Mouse (Mus musculus): ENCODE measurements around the gene Cyb5r3.
A peak's percentile ranks its signal among the peaks of the same experiment; 100 is the strongest.

The Cyb5r3 gene

DNA sequence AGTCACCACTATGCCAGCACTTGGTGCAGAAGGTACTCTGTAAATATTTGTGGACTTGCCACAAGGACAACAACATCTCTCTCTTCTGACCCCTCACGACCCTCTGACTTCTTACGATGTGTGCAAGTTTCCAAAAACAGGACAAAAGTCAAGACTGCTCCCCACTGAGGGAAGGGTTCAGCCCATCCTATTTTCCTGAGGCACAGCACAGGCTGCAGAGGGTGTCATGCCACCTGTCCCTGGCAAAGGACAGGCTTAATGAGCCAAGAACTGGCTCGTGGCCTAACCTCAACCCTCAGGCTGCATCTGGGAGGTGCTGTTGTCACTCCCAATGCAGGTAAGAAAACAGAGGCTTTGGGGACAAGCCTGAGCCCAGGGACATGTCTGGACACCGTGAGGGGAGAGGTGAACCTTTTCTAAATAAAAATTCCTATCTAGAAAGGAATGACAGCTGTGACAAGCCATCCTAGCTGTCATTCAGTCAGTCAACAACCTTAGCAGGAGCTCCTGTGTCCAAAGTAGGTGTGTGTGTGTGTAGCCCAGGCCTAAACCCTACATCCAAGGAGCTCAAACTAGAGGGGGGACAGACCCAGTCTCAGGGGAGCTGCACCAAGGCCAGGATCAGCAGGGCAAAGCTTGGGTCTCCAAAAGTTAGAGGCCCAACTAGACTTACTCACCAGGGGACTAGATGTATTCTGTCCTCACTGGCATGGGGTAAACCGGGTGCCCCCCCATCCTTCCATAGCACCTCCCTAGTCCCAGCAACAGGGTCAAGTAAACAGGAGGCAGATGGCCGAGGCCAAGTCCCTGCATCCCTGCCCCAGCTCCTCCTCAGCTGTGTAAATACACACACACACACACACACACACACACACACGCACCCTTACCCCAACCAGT, 3.3 kb downstream of the Cyb5r3 start:
- peak; percentile 66 to 67 for DNase-seq

- no peak for DNase-seq
These were observed 4.1 kb downstream of the Cyb5r3 start for GRCm38 (mm10) chr15:83168311-83168710.

GRCm38 (mm10) chr15:83167550-83168065, 4.8 kb downstream of the Cyb5r3 start:
- no peak for DNase-seq

GRCm38 (mm10) chr15:83167126-83167525, 5.3 kb downstream of the Cyb5r3 start:
- no peak for DNase-seq

DNA sequence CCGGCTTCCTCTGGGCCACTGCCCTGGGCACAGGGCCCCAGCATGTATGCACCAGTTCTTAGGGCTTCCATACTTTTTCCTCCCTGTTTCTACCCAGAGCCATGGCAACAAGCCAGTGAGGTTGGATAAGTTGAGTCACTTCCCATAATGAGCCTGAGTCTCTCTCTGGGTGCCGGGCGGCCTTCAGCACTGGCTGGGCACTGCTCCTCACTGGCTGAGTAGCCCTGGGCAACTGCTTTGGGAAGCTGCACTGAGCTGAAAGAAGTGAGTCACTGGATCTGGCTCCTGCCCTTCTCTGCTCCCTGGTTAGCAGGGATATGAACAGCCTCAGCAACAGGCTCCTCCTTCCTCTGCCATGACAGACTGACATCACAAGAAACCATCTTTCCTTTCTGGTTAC, 5.8 kb downstream of the Cyb5r3 start:
- DNase-seq = no peak

DNA sequence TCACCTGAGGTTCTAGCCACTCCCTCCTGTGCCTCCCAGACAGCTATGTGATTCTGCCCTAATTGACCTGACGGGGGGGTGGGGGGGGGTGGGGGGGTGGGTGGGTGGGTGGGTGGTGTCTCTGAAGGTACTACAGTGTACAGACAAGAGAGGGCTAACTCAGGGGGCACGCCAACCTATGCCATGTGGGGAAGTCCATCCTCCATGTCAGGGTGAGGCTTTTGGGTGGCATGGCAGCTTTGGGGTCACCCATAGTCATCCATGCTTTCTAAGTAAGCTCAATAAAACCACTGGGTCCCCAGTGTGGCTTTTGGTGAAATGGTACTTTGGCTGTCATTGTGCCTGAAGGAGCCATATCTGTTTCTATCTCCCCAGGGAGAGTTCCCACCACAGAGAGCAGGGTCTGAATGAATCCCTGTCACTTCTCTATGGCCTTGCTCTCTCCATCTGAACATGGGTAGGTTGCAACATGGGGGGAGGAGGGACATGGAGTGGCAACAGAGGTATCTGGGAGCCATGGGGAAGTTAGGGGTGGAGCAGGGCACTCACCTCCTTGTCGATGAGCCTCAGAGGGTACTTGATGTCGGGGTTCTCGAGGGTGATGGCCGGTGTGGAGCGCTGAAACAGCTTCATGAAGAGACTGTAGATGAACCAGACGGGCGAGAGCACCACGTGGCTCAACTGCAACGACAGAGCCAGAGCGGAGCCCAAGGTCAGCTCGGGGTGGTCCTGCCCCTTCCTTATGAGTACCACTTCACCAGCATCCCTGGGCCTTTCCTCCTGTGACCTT, 6.7 kb downstream of the Cyb5r3 start:
- DNase-seq = no peak

GRCm38 (mm10) chr15:83164971-83165471, 7.4 kb downstream of the Cyb5r3 start:
- no peak for DNase-seq

DNA sequence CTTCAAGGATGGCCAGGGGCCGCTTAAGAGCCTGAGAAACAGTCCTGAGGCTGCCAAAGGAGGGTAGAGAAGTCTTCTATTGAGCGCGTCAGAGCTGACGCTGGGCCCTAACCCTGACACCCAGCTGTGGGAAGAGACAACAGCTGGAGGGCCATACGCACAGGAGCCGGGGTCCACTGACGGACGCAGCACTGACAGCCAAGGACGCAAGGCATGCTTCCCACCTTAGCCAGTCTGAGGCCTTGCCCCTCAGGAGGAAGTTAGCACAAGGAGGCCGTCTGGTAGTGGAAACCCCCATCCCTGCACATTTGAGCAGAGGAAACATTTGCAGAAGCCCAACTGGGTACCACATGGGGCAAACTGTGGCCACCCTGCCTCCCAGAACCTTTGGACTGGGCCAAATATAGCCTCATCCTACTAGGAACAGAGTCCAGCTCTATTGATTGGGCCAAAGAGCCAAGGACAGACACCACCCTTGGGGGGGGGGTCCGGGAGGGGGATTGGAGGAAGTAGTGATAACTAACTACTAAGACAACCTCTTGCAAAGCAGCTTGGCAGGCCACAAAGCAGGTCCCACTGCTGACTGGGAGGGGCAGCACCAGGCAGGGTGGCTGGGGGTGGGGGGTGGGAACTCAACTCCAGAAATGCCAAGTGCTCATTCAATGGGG, 9.4 kb downstream of the Cyb5r3 start:
- DNase-seq = no peak

DNA sequence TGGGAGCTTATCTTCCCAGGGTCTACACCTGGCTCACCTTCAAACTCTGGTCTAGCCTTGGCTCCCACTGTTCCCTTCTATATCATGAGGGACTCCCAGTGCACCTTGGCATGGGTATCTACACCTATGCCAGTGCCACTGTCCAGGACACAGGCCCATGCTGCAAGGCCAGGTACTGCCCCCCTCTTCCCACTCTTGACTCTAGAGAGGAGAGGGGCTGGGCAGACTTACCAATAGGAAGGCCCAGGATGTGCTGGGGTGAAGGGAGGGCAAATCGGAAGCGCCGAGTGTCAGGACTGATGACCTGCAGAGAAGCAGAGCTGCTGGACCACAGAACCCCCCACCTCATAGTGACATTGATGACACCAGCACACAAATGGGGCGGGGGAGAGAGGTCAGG, 10.4 kb downstream of the Cyb5r3 start:
- DNase-seq = no peak

- DNase-seq = no peak
These were observed 11.2 kb downstream of the Cyb5r3 start for GRCm38 (mm10) chr15:83161062-83161748.

DNA sequence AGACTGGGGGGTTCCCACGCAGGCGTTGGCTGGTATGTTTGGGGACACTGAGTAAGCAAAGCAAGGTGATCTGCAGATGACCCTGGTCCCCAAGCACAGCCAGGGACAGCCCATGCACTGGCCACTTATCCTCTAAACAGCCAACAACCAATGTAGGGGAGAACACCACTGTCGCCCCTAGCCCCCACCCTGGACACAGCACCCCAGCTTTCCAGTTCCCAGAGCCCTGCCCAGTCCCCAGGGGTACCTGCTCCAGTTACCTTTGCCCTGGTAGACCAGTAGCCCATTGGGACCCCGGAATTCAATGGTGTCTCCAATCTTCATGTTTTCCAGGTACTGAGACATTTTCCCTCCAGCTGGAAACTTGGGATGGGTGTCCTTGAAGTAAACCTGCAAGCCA, 11.8 kb downstream of the Cyb5r3 start:
- DNase-seq = no peak

DNA sequence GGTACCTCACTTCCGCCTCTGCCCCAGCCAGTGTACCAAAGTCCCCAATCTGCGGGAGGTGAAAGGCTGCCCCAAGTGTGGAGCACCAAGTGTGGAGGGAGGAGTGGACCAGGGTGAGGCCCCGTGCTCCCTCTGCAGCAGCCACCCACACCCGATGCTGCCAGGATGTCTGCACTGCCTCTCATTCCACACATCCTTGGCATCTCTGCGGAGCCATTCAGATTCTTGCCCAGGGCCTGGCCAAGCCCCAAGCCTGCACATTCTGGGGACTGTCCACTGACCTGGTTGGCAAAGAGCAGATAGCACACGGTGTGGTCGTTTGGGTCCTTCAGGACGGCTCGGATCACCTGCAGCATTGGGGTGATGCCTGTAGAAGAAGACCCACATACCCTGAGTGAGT, 12.6 kb downstream of the Cyb5r3 start:
- DNase-seq = peak; percentile 39 to 51

DNA sequence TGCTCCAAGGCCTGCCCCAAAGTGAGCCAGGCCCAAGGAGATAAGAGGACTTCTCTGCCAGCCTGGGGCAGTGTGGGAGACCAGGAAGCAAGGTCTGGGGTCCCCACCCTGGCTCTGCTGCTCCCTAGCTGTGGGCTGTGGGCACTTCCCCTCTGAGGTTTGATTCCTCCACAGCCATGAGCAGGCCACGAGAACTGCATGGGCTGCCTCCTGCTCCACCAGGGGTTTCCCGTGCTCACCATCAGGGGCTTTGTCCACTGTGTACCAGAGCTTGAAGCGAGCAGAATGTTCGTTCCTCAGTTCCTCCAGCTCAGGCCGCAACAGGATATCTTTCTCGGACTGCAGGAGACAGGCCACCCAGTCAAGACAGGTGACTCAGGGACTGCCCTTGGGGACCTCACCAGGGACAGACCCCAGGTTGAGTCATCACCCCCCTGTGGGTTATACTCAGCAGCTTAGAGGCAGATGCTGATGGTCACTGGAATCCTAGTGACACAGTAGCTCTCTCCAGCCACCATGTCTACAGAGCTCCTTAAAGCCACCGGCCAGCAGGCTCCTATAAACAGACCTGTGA, 13.7 kb downstream of the Cyb5r3 start:
- no peak for DNase-seq

DNA sequence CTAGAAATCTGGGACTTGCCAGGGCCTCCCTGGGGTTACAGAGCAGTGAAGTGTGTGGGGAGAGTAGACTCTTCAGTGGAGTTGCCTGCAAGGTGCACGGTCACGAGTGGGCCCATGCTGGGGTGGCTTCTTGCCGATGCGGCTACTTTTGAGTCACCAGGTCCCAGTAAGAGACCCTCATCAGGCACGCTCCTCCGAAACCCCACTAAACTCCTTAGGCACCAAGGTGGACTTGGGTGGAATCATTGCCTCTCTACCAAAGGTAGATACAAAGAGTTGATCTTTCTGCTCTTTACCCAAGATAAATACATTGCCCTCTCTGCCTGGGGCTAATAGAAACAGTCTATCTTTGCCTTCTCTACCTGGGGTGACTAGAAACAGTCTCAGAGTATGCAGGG, 14.7 kb downstream of the Cyb5r3 start:
- DNase-seq = no peak

- peak in 1 of 2 experiments; percentile 67 for DNase-seq
These were observed 15.3 kb downstream of the Cyb5r3 start for GRCm38 (mm10) chr15:83156929-83157666.

- no peak for DNase-seq
These were observed 16.5 kb downstream of the Cyb5r3 start for GRCm38 (mm10) chr15:83155672-83156419.

DNA sequence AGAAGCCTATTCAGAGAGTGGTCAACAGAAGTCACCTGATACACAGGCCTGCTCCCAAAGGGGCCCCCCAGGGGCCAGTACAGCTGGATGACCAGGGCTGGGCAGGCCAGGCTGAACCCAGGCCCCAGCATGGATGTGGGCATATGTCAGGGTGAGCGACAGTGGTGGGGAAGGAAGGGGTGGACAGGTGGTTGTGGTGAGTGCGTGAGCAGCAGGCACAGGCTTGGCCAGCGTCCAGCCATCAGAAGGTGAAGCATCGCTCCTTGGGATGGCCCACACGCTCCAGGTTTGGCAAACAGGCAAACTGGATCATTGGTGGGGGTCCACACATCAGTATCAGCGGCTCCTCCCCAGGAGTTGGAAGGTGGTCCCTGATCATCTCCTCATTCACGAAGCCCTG, 18.1 kb downstream of the Cyb5r3 start:
- peak in 1 of 2 experiments; percentile 47 for DNase-seq

DNA sequence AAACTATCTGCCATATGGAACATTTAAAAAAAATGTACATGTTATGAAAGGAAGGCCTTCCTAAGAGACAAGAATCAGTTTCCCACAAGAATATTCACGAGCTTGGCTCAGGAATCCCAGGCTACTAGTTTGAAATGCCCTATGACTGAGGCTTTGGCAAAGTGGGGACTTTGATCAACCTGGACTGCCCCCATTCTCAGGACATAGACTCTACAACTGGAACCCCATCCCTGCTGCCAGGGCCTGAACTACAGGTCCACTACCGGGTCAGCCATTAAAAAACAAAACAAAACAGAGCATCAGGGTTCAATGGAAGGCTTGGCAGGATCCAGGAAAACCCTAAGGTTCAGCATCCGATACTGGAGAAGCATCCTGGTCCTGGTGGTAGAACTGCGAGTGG, 21.7 kb downstream of the Cyb5r3 start:
- no peak for DNase-seq

- no peak for DNase-seq
These were observed 22.3 kb downstream of the Cyb5r3 start for GRCm38 (mm10) chr15:83150073-83150442.
